Mouse (Mus musculus) stomach, embryonic 15.5 days (tissue): ENCODE data around the gene Taf4. TPM values are rescaled to one million over a fixed set of nuclear protein-coding genes. Genes with fewer than 3 reads are reported as not detected.

Experiments used
- ATAC-seq: fragments of 200-750 bp; cut with Nextera tagmentation; 2 replicates; pipeline ENCODE4 v1.8.0; 2017; ENCODE audit warnings: low read depth, moderate number of reproducible peaks, moderate TSS enrichment; ENCODE audit not compliant: insufficient read depth, low FRiP score
- H3K27ac ChIP-seq: fragments of 300-500 bp; sonication (generic); 2 replicates; pipeline ENCODE4 v1.5.1; 2015; ENCODE audit warnings: mild to moderate bottlenecking, inconsistent platforms
- H3K27me3 ChIP-seq: fragments of 300-500 bp; sonication (generic); replicated peaks from 2 replicates; pipeline ENCODE4 v1.6.1; 2015; ENCODE audit warnings: inconsistent platforms
- H3K36me3 ChIP-seq: fragments of 300-500 bp; sonication (generic); 2 replicates; pipeline ENCODE4 v1.6.1; 2015; ENCODE audit warnings: inconsistent platforms
- H3K4me1 ChIP-seq: fragments of 300-500 bp; sonication (generic); 2 replicates; pipeline ENCODE4 v1.6.1; 2015; ENCODE audit warnings: inconsistent platforms
- H3K4me2 ChIP-seq: fragments of 300-500 bp; sonication (generic); 2 replicates; pipeline ENCODE4 v1.6.1; 2015; ENCODE audit warnings: mild to moderate bottlenecking, inconsistent platforms
- H3K4me3 ChIP-seq: fragments of 300-500 bp; sonication (generic); replicated peaks from 2 replicates; pipeline ENCODE4 v1.5.1; 2015; ENCODE audit warnings: inconsistent platforms
- H3K9ac ChIP-seq: fragments of 300-500 bp; sonication (generic); 2 replicates; pipeline ENCODE4 v1.6.1; 2015; ENCODE audit warnings: inconsistent platforms
- H3K9me3 ChIP-seq: fragments of 300-500 bp; sonication (generic); 2 replicates; pipeline ENCODE4 v1.6.1; 2016; ENCODE audit warnings: inconsistent platforms
- WGBS: fragments of 180-500 bp; shearing (Covaris S2); methylation state at CpG from one replicate; pipeline ENCODE4 v1.1.7; 2015; 5-methylcytosine and 5-hydroxymethylcytosine counted together
- polyA plus RNA-seq: library from polyadenylated mRNA; unstranded; fragments of >200 nt; fragmentation: Nextera tagmentation; extraction: Ambion mirVana; gene quantifications from 2 replicates; pipeline ENCODE4 v1.2.1, GENCODE M21; 2015

Gene Taf4
- polyA plus RNA-seq, 1 experiment from 2014 or later = 3.7 TPM

DNA sequence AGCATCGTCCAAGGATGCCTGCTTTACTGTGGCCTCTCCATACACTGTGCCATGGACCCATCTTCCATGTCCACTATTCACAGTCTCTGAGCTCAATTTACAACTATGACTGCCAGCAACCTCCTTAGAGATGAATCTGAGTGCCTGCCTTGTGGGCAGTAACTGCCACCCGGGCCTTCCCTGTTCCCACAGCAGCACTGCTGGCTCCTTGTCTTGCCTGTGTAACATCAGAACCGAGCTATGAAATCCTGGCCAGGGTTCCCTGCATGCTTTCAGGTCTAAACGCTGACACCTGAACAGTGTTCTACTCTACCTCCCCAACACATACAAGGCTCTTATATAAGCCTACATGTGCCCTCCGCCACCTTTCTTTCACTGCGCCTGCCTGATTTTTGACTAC lies 16.1 kb downstream of the Taf4 start:
- Histone ChIP-seq H3K4me1 (peaks cover 4% of the 10 kb centered on the region; the same call in 1 of the 2 replicates), H3K36me3 (no peaks in the 10 kb centered on the region), H3K9ac (no peak overlapping the region), H3K9me3 (no peaks in the 10 kb centered on the region), H3K4me3 (no peak overlapping the region), H3K27me3 (no peaks in the 10 kb centered on the region), H3K27ac (no peak overlapping the region), H3K4me2 (no peak overlapping the region)
- ATAC-seq = no peak
- 83% methylated on average over 6 of the region's 6 CpGs for WGBS

DNA sequence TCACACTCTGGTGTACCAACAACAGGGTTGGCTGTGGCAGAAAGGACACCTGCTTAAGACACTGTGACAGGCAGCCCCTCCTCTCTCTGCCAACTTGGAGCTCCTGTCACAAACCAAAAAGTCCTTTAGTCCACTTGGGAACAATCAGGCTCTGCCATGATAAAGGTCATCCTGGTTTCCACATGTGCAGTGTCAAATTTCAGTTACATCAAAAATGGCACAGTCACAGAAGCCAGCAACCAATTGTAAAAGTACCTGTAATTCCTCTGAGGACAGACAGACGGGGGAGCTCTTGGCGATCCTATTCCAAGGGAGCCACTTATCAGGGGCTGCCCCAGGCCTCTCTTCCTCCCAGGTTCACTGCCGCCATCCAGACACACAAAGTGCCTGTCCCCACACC lies 17.1 kb downstream of the Taf4 start:
- Histone ChIP-seq H3K27ac (no peak overlapping the region), H3K36me3 (no peaks in the 10 kb centered on the region), H3K9ac (no peak overlapping the region), H3K4me2 (no peak overlapping the region), H3K27me3 (no peaks in the 10 kb centered on the region), H3K4me1 (peaks cover 4% of the 10 kb centered on the region; the same call in 1 of the 2 replicates), H3K9me3 (no peaks in the 10 kb centered on the region), H3K4me3 (no peak overlapping the region)
- ATAC-seq = no peak
- 32% methylated on average over 3 of the region's 3 CpGs for WGBS

DNA sequence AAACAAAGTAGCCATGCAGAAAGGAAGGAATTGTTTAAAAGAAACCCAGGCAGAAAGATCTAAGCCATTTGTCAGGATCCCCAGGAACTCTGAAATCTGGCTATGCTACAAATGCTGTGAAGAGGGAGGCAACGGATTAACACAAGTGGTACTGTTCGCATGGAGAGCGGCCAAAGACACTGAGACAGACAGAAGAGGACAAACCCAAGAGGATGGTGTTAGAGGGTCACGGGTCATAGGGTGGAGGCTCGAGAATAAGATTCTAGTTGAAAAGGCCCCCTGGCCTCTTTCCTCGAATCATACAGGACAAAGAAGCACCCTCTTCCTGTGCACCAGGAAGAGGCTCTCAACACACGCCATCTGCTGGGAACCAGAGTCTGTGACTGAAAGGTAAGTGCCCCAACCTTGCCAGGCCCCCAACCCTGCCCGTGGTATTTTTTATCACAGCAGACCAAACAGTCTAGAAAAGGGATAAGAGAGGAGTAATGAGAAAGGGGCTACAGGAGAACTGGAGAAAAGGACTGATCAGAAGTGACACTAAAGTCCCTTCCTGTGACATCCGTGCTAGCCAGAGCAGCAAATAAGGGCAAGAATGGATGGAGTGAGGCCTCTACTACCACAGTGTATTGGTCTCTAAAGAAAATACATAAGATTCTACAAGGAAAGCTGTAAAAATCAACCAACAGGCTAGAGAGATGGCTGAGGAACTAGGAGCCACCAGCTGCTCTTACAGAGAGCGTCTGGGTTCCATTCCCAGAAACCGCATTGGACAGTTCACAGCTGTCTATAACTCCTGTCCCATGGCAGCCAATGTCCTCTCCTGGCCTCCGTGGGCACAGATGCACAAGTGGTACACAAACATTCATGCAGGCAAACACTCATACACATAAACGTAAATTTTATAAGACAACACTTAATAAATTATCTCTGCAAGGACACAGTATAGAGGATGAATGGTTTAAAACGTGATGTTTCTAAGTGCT lies 24.6 kb downstream of the Taf4 start:
- Histone ChIP-seq H3K9me3 (no peaks in the 10 kb centered on the region), H3K27me3 (no peaks in the 10 kb centered on the region), H3K4me1 (peaks cover 19% of the 10 kb centered on the region), H3K4me2 (no peak overlapping the region), H3K27ac (no peak overlapping the region), H3K9ac (no peak overlapping the region), H3K36me3 (no peaks in the 10 kb centered on the region), H3K4me3 (no peak overlapping the region)
- ATAC-seq = no peak
- WGBS = 58% methylated on average over 14 of the region's 14 CpGs

DNA sequence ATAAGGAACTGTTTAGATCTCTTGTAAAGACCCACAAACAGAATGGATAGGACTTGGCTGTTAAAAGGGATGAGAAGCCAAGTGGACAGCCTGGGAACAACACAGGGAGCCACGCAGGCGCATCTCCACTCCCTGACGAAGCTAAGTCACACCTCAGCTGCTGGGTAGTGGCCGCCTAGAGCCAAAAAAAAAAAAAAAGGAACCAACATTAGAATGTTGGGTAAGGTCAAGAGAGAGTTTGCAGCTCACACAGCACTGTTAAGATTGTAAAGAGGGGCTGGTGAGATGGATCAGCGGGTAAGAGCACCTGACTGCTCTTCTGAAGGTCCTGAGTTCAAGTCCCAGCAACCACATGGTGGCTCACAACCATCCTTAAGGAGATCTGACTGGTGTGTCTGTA lies 27.6 kb downstream of the Taf4 start:
- no peaks in the 10 kb centered on the region for H3K36me3 ChIP-seq
- no peak overlapping the region for H3K9ac ChIP-seq
- peaks cover 26% of the 10 kb centered on the region for H3K4me1 ChIP-seq
- H3K9me3 ChIP-seq = no peaks in the 10 kb centered on the region
- H3K4me3 ChIP-seq = no peak overlapping the region
- H3K27me3 ChIP-seq = no peaks in the 10 kb centered on the region
- ATAC-seq = no peak
- no peak overlapping the region for H3K27ac ChIP-seq
- H3K4me2 ChIP-seq = no peak overlapping the region
- 79% methylated on average over 5 of the region's 5 CpGs for WGBS

DNA sequence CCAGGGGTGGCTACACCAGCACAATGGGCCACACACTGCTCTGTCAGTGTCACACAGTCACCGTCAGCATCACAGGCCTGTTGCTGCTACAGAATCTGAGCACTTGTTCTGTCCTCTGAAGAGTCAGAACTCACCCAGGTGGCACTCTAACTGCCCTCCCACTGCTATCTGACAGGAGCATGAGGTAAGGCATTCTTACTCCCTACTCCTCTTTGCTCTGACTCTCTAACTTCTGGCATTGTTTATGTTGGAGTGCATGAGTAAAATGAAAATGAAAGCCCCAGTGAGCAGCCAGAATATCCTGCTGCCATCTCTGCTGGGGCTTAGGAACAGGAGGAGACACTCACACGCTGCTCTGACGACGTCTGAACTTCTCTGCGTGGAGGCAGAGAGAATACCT lies 28.8 kb downstream of the Taf4 start:
- H3K36me3 ChIP-seq = no peaks in the 10 kb centered on the region
- WGBS = 40% methylated on average over 5 of the region's 5 CpGs
- H3K27me3 ChIP-seq = no peaks in the 10 kb centered on the region
- no peak for ATAC-seq
- no peak overlapping the region for H3K4me2 ChIP-seq
- no peak overlapping the region for H3K4me3 ChIP-seq
- H3K4me1 ChIP-seq = peaks cover 26% of the 10 kb centered on the region
- H3K9ac ChIP-seq = no peak overlapping the region
- no peaks in the 10 kb centered on the region for H3K9me3 ChIP-seq
- H3K27ac ChIP-seq = no peak overlapping the region

DNA sequence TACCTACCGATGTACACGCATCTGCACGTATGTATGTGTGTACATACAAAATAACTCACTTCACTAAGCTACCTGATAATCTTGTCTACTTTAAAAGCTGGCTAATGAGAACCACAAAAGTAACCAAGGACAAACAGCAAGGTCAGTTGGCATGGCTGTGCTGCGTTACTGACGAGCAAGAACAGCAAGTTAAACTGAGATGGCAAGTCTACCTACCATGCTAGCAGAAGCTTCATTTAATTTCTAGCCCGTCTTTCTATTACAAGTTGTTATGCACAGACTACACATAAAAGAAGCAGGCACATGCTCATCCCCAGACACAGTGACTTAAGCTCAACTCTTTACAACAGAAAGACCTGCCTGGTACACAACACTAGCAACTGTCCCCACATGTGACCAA lies 29.9 kb downstream of the Taf4 start:
- Histone ChIP-seq H3K4me3 (no peak overlapping the region), H3K36me3 (no peaks in the 10 kb centered on the region), H3K4me2 (no peak overlapping the region), H3K27ac (no peak overlapping the region), H3K9me3 (no peaks in the 10 kb centered on the region), H3K9ac (no peak overlapping the region), H3K4me1 (peaks cover 20% of the 10 kb centered on the region), H3K27me3 (no peaks in the 10 kb centered on the region)
- 87% methylated on average over 6 of the region's 6 CpGs for WGBS
- no peak for ATAC-seq

DNA sequence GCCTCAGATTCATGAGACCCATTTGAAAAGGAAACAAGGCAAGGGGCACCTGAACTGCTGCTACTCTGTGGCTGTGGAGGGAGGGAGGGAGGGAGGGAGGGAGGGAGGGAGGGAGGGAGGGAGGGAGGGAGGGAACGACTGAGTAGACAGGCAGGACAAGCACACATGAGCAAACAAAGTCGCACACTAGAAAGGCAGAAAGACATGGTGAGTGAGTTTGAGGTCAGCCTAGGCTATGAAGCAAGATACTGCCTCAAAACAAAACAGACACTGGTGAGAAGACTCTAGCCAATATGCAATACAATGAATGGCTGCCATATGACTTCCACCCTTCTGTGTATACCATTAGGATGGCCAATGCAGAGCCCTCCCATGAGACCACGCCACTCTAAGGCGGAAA lies 31.4 kb downstream of the Taf4 start:
- Histone ChIP-seq H3K9me3 (no peaks in the 10 kb centered on the region), H3K4me2 (no peak overlapping the region), H3K4me3 (no peak overlapping the region), H3K9ac (no peak overlapping the region), H3K27me3 (no peaks in the 10 kb centered on the region), H3K27ac (no peak overlapping the region), H3K36me3 (no peaks in the 10 kb centered on the region), H3K4me1 (peaks cover 19% of the 10 kb centered on the region)
- no peak for ATAC-seq
- WGBS = 51% methylated on average over 4 of the region's 4 CpGs

DNA sequence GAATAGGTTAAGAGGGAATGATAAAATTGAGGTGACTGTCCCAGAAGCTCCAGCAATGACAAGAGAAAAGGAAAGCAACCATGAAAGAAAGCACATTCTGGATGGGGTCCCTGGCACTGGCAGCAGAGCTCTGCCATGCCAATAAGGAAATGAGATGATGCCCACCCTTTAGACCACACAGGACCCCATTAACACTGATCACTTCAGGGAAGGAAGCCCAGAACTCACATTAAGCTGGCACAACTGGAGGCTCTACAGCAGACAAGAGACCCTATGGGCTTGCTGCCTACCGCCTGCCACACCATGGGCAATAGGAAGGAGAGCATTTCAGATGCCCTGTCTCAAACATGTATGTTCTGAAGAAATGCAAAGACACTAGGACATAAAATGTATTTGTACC lies 34.8 kb downstream of the Taf4 start:
- peaks cover 7% of the 10 kb centered on the region; the same call in 1 of the 2 replicates for H3K4me1 ChIP-seq
- WGBS = 100% methylated on average over 1 of the region's 1 CpGs
- no peak for ATAC-seq

DNA sequence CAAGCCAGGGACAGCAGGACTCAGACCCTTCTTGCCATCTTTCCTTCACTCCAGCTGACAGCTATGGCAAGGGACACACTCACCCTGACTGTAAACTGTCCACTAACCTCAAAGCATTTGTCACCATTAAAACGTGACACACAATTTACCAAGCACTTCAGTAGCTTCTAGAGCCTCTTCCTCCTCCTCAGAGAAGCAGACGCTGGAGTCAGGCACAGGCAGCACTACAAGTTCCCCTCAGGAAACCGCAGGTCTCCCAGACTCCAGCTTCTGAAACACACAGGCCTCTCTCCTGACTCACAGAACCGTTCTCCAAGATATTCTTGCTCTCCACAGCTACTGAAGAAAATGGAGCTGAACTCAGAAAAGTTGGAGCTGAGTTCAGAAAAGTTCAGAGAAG lies 39.4 kb downstream of the Taf4 start:
- Histone ChIP-seq H3K27me3 (no peaks in the 10 kb centered on the region), H3K4me2 (no peak overlapping the region), H3K9me3 (no peaks in the 10 kb centered on the region), H3K4me1 (no peaks in the 10 kb centered on the region; the same call in 1 of the 2 replicates), H3K27ac (no peak overlapping the region), H3K36me3 (peaks cover 9% of the 10 kb centered on the region), H3K9ac (no peak overlapping the region), H3K4me3 (no peak overlapping the region)
- 61% methylated on average over 4 of the region's 4 CpGs for WGBS
- ATAC-seq = no peak

More for the DNA sequence above, 34.8 kb downstream of the Taf4 start:
- Histone ChIP-seq H3K9ac (no peak overlapping the region), H3K27ac (no peak overlapping the region), H3K27me3 (no peaks in the 10 kb centered on the region), H3K9me3 (no peaks in the 10 kb centered on the region), H3K36me3 (peaks cover 3% of the 10 kb centered on the region; the same call in 1 of the 2 replicates), H3K4me3 (no peak overlapping the region), H3K4me2 (no peak overlapping the region)

DNA sequence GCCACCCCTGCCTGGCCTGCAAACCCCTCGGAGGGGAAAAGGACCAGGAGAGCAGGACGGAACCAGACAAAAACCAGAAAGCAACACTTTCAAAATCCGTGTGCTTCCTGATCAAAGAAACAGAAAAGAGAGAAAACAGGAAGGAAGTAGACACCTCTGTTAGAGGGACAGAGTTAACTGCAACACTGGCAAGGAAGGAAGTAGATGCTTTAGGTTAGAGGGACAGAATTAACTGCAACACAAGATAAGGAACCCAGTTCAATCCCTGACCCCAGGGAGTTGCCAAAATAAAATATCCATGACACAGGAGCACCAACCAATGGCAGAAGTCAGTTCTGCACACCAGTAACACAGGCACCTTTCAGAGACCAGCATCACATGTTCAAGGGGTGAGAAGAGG lies 42.3 kb downstream of the Taf4 start:
- no peaks in the 10 kb centered on the region for H3K4me1 ChIP-seq
- WGBS = 72% methylated on average over 3 of the region's 3 CpGs
- H3K36me3 ChIP-seq = peaks cover 29% of the 10 kb centered on the region
- H3K9me3 ChIP-seq = no peaks in the 10 kb centered on the region
- no peak overlapping the region for H3K4me3 ChIP-seq
- H3K9ac ChIP-seq = no peak overlapping the region
- no peaks in the 10 kb centered on the region for H3K27me3 ChIP-seq
- H3K4me2 ChIP-seq = no peak overlapping the region
- ATAC-seq = no peak
- no peak overlapping the region for H3K27ac ChIP-seq

DNA sequence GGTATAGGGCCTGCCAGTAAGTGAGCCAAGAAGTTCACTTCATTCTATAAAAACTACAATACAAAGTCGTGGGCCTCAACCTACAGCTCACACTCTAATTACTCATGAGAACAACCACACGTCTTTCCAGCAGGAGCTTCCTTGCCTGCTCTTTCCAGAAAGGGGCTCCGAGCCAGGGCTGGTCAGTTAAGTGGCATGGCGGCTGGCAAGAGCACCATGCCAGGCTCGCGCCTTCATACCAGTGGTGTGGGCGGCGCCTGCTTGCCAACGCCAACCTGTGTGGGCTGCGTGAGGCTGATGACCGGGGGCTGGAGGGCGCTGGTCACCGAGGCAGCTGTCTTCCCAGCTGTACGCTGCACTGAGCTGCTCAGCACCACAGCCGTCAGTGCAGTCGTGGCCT lies 44.7 kb downstream of the Taf4 start:
- WGBS = 89% methylated on average over 16 of the region's 16 CpGs
- peaks cover 30% of the 10 kb centered on the region; the same call in 1 of the 2 replicates for H3K36me3 ChIP-seq

DNA sequence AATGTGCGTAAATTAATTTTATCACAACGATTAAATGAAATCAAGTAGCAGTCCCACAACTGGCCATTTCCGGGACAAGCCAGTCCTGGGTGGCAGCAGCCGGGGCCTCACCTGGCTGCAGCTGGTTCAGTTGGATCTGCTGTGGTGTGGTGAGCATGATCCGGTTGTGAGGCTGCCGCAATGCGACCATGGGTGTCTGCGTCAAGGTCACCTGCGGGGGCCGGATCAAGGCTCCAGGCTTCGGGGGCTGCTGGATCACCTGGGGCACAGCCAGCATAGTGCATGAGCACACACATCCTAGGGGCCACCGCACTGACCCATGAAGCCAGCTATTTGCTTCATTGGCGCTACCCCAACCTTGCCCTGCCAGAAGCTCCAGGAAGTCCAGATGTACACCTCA lies 47.3 kb downstream of the Taf4 start:
- Histone ChIP-seq H3K9ac (no peak overlapping the region), H3K9me3 (no peaks in the 10 kb centered on the region), H3K27me3 (no peaks in the 10 kb centered on the region), H3K27ac (no peak overlapping the region), H3K4me2 (no peak overlapping the region), H3K4me3 (no peak overlapping the region), H3K4me1 (no peaks in the 10 kb centered on the region), H3K36me3 (peaks cover 36% of the 10 kb centered on the region)
- ATAC-seq = no peak
- WGBS = 93% methylated on average over 13 of the region's 13 CpGs

More for the DNA sequence above, 44.7 kb downstream of the Taf4 start:
- no peaks in the 10 kb centered on the region for H3K27me3 ChIP-seq
- no peaks in the 10 kb centered on the region for H3K4me1 ChIP-seq
- no peak overlapping the region for H3K9ac ChIP-seq
- no peak overlapping the region for H3K27ac ChIP-seq
- no peaks in the 10 kb centered on the region for H3K9me3 ChIP-seq
- no peak for ATAC-seq
- H3K4me3 ChIP-seq = no peak overlapping the region
- no peak overlapping the region for H3K4me2 ChIP-seq
